Mouse (Mus musculus) heart, embryonic 11.5 days (tissue): ENCODE measurements around the gene Ovol2. TPM values are rescaled to one million over a fixed set of nuclear protein-coding genes. Genes with fewer than 3 reads are reported as not detected.

Source experiments
- polyA plus RNA-seq: library from polyadenylated mRNA; unstranded; fragments of >200 nt; fragmentation: Nextera tagmentation; extraction: Ambion mirVana; gene quantifications from 2 replicates; pipeline ENCODE4 v1.2.1, GENCODE M21; 2014

The Ovol2 gene
- polyA plus RNA-seq, 1 experiment from 2014 or later: 0.10 TPM

Other genes with a start within 250 kb of the Ovol2 start
- 16.7 and 20.8 TPM in 2 replicates for gene Mgme1, start 61.5 kb downstream of the Ovol2 start, polyA plus RNA-seq
- 114 and 115 TPM in 2 replicates for gene Snx5, start 61.2 kb downstream of the Ovol2 start, polyA plus RNA-seq
- gene Kat14, start 36.8 kb upstream of the Ovol2 start, polyA plus RNA-seq: 25.0 and 30.8 TPM in 2 replicates
- 2.3 TPM in 1 of 2 replicates, not detected in the other for gene Pet117, start 36.9 kb upstream of the Ovol2 start, polyA plus RNA-seq
- 0.63 and 0.77 TPM in 2 replicates for gene Dzank1, start 195.3 kb upstream of the Ovol2 start, polyA plus RNA-seq
- 20.8 and 21.3 TPM in 2 replicates for gene Polr3f, start 195.6 kb upstream of the Ovol2 start, polyA plus RNA-seq
- 41.5 and 44.9 TPM in 2 replicates for gene Rbbp9, start 218.7 kb upstream of the Ovol2 start, polyA plus RNA-seq
- 51.4 and 55.2 TPM in 2 replicates for gene Sec23b, start 224.1 kb upstream of the Ovol2 start, polyA plus RNA-seq